Mouse (Mus musculus) thymus, adult 2 months (tissue): ENCODE data around the gene AB124611. TPM values are rescaled to one million over a fixed set of nuclear protein-coding genes. Genes with fewer than 3 reads are reported as not detected.
"Not testable (repeated sequence)": the region's sequence is repeated elsewhere in the genome, so short reads cannot be mapped to it uniquely, and the experiment has no call there.

ENCODE experiments used
- DNase-seq: peaks from one replicate; pipeline ENCODE4 v3.0.0; 2021
- H3K27ac ChIP-seq: fragments of 200-500 bp; 2 replicates; pipeline ENCODE4 v1.5.1; 2012; ENCODE audit warnings: low read length, control low read depth; ENCODE audit not compliant: control insufficient read depth, insufficient read depth
- H3K27me3 ChIP-seq: fragments of 200-500 bp; 2 replicates; pipeline ENCODE4 v1.6.1; 2012; ENCODE audit warnings: mild to moderate bottlenecking, low read length, moderate library complexity, mixed read lengths; ENCODE audit not compliant: control insufficient read depth, insufficient read depth
- H3K36me3 ChIP-seq: fragments of 200-500 bp; 2 replicates; pipeline ENCODE4 v1.6.1; 2012; ENCODE audit warnings: mild to moderate bottlenecking, low read length, moderate library complexity; ENCODE audit not compliant: control insufficient read depth, insufficient read depth
- H3K4me1 ChIP-seq: fragments of 200-500 bp; replicated peaks from 2 replicates; pipeline ENCODE4 v1.6.1; 2012; ENCODE audit warnings: low read length; ENCODE audit not compliant: control insufficient read depth, insufficient read depth
- H3K4me3 ChIP-seq: fragments of 200-500 bp; 2 replicates; pipeline ENCODE4 v1.5.1; 2012; ENCODE audit warnings: mild to moderate bottlenecking, low read length, control low read depth, moderate library complexity; ENCODE audit not compliant: control insufficient read depth, insufficient read depth
- CTCF ChIP-seq: fragments of 200-500 bp; IDR thresholded peaks from 2 replicates; pipeline ENCODE4 v1.5.1; 2012; ENCODE audit warnings: mild to moderate bottlenecking, control low read depth, low read length, moderate library complexity, borderline replicate concordance; ENCODE audit not compliant: control insufficient read depth, poor library complexity, insufficient read depth; ENCODE audit errors: extremely low read depth
- POLR2A ChIP-seq: fragments of 200-500 bp; IDR thresholded peaks from 2 replicates; pipeline ENCODE4 v1.6.1; 2012; ENCODE audit warnings: mild to moderate bottlenecking, low read length, control low read depth, moderate library complexity; ENCODE audit not compliant: control insufficient read depth, poor library complexity, insufficient read depth; ENCODE audit errors: extremely low read depth
- WGBS: fragments of 180-500 bp; shearing (Covaris S2); methylation state at CpG from one replicate; pipeline ENCODE4 v1.1.7; 2018; 5-methylcytosine and 5-hydroxymethylcytosine counted together
- polyA plus RNA-seq: library from polyadenylated mRNA; depleted of rRNA; stranded (reverse); fragments of >200 nt; gene quantifications from 2 replicates; pipeline ENCODE4 v1.2.3, GENCODE M21; 2012; rRNA removed

Gene AB124611
- polyA plus RNA-seq: 29.5 and 31.1 TPM in 2 replicates

DNA sequence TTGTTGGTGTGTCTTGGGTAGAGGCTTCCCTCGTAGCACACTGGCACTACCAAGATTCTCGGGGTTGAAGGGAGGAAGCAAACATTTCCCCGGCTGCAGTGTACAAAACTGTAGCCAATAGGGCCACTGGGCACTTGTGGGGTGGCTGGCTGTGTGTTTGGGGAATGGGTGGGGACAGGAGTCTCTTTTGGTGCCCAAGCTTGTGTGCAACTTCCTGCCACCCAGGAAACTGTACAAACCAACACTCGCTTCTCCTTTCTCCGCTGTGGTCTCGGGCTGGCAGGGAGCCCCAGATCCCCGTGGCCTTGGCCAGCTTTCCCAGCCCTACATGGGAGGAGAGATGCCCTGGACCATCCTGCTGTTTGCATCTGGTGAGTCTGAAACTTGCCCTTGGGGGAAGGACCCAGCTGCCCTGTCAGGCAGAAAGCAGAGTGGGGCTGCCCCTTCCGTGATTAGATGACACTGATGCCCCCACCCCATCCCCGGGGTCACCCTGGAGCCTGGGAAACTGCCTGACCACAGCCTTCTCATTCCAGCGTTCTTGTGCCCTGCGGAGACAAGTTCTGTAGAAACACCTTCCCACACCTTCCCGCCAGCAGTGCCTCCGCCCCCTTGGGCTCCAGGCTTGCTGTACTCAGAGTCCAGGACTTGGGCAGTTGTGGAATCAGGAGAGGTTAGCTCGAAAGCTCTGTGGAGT is at the start of gene AB124611:
TSS of gene AB124611 (plus strand) at position 240 of the 697 bp plus-strand sequence.
- peak within 1 kb of the TSS; percentile 72 for H3K4me3 ChIP-seq
- 14% methylated on average over 14 of the region's 14 CpGs for WGBS
- no peaks in the 10 kb centered on the region for H3K27me3 ChIP-seq
- peak within 1 kb of the TSS; percentile 33; the same call in 1 of the 2 replicates for H3K27ac ChIP-seq
- H3K36me3 ChIP-seq: no peaks in the 10 kb centered on the region
- TF ChIP-seq POLR2A: no peak
- peak; percentile 34; the same call in 1 of the 2 replicates for TF ChIP-seq CTCF
- DNase-seq: peak; percentile 57
- peaks cover 17% of the 10 kb centered on the region for H3K4me1 ChIP-seq

DNA sequence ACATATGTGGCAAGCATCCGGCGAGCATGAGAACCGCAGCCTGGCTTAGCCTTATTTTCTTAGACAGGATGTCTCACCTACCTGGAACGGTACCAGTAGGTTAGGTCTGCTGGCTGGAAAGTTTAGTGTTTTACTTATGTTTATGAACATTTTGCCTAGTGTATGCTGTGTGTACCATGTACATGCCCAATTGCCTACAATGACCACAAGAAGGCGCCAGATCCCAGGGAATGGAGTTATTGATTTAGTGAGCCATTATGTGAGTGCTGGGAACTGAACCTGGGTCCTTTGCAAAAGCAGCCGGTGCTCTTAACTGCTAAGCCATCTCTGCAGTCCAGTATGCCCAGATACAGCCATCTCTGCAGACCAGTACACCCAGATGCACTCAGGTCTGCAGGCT is 48.3 kb upstream of the AB124611 start:
- Histone ChIP-seq H3K36me3 (peaks cover 92% of the 10 kb centered on the region), H3K4me3 (no peak overlapping the region)

DNA sequence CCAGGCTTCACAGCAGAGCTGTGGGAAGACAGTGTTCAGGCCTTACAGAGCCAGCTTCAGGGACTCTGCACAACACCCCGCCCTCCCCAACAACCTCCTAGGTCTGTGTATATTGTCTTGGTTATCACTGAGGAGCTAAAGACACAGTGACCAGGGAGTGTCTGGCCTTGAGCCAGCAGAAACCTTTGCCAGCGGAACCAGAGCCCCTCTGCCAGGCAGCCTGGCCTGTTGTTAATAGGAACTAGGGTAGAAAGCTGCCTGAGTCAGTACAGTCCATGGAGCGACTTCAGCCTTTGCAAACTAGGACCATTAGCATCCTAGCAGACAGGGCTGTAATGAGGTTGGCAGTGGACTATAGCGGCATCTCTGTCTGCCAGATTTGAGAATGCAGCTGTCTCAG is 41.9 kb upstream of the AB124611 start:
- TF ChIP-seq POLR2A: no peak
- TF ChIP-seq CTCF: no peak

More for the DNA sequence above, 48.3 kb upstream of the AB124611 start:
- no peak for TF ChIP-seq POLR2A
- no peak for TF ChIP-seq CTCF
- no peaks in the 10 kb centered on the region for H3K27me3 ChIP-seq
- over 99% methylated on average over 6 of the region's 6 CpGs for WGBS
- no peak overlapping the region for H3K27ac ChIP-seq
- H3K4me1 ChIP-seq: no peaks in the 10 kb centered on the region
- no peak for DNase-seq

DNA sequence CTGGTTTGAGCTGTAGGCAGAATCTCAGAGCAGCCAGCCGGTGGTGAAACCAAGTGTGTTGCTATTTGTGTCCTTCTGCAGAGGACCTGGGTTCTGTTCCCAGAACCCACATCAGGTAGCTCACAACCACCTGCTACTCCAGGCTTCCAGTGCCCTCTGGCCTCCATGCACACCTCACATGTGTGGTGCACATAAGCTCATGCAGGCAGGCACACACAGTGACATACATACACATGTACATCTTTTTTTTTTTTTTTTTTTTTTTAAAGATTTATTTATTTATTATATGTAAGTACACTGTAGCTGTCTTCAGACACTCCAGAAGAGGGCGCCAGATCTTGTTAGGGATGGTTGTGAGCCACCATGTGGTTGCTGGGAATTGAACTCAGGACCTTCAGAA is 37.7 kb upstream of the AB124611 start:
- H3K36me3 ChIP-seq: peaks cover 50% of the 10 kb centered on the region
- WGBS: 85% methylated on average over 1 of the region's 2 CpGs
- H3K4me1 ChIP-seq, H3K27me3 ChIP-seq, H3K4me3 ChIP-seq, DNase-seq, H3K27ac ChIP-seq: not testable (repeated sequence)

More for the DNA sequence above, 41.9 kb upstream of the AB124611 start:
- no peaks in the 10 kb centered on the region for H3K4me1 ChIP-seq
- H3K4me3 ChIP-seq: no peak overlapping the region
- peaks cover 65% of the 10 kb centered on the region for H3K36me3 ChIP-seq
- no peaks in the 10 kb centered on the region for H3K27me3 ChIP-seq
- no peak for DNase-seq
- WGBS: 97% methylated on average over 4 of the region's 4 CpGs
- H3K27ac ChIP-seq: no peak overlapping the region

DNA sequence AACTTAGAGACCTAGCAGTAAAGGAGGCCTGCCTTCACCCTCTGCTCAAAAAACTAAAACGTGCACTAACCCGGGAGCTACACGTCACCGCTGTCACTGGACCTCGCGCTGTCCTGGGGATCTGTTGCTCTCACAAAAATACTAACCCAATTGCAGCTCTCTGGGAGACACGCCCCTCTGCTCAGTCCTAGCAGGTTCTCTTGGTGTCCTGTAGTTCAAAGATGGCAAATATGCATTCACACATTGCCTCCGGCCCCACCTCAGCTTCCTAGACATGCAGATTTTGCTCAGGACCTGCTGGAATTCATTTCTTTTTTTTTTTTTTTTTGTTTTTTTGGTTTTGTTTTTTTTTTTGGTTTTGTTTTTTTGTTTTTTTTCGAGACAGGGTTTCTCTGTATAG is 35.3 kb upstream of the AB124611 start:
- no peak for DNase-seq
- 98% methylated on average over 9 of the region's 9 CpGs for WGBS
- no peaks in the 10 kb centered on the region for H3K27me3 ChIP-seq
- TF ChIP-seq POLR2A: no peak
- TF ChIP-seq CTCF: no peak
- no peaks in the 10 kb centered on the region for H3K4me1 ChIP-seq
- no peak overlapping the region for H3K27ac ChIP-seq
- H3K4me3 ChIP-seq: no peak overlapping the region
- H3K36me3 ChIP-seq: peaks cover 49% of the 10 kb centered on the region

DNA sequence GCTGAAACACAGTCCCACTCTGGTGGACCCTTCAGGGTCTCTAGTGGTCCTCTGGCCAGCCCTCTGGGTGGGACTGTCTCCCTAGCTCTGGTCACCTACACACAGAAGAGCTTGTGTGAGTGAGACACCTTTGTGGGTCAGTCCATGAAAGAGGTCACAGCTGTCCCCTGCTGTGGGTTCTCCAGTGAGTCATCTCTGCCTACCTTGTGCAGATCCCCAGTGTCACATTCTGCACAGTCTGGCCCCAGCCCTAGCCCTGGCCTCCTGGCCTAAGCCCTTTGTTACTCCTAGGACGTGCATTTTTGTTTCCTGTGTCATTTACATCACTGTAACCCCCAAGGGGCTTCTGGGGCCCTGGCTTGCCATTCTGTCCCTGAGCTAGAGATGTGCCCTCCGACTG is 32.1 kb upstream of the AB124611 start:
- no peak for DNase-seq
- H3K36me3 ChIP-seq: peaks cover 42% of the 10 kb centered on the region
- 91% methylated on average over 2 of the region's 2 CpGs for WGBS

DNA sequence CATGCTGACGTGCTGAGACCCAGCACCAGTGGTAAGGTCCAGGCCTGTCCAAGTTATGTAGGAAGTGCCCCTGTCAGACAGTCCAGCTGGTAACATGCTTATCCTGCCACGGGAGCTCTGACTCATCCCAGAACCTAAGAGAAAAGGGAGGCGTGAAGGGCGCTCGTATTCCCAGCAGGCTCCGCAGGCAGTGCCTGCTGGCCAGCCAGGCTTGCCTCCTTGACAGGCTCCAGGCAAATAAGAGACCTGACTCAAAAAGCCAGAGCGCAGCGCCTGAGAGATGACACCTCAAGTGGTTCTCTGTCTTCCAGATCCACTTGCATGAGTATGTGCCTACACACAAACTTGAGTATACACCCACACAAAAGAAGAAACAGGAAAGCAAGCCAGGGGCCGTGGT is 31.2 kb upstream of the AB124611 start:
- WGBS: 96% methylated on average over 9 of the region's 9 CpGs
- no peak for DNase-seq
- no peaks in the 10 kb centered on the region for H3K4me1 ChIP-seq
- TF ChIP-seq CTCF (no peak), POLR2A (no peak)
- no peak overlapping the region for H3K27ac ChIP-seq
- no peaks in the 10 kb centered on the region for H3K27me3 ChIP-seq
- peaks cover 46% of the 10 kb centered on the region for H3K36me3 ChIP-seq
- H3K4me3 ChIP-seq: no peak overlapping the region

More for the DNA sequence above, 32.1 kb upstream of the AB124611 start:
- Histone ChIP-seq H3K27me3 (no peaks in the 10 kb centered on the region), H3K4me3 (no peak overlapping the region), H3K27ac (no peak overlapping the region), H3K4me1 (no peaks in the 10 kb centered on the region)
- TF ChIP-seq POLR2A (no peak), CTCF (no peak)
